Mouse (Mus musculus) small intestine, adult 2 months (tissue): Measurements from ENCODE around the gene Etnk2.

ENCODE experiments used
- CTCF ChIP-seq: fragments of 200-500 bp; IDR thresholded peaks from 2 replicates; pipeline ENCODE4 v1.5.1; 2012; ENCODE audit warnings: low read depth, mild to moderate bottlenecking, control low read depth, inconsistent platforms, low read length, moderate library complexity, mixed read lengths; ENCODE audit not compliant: insufficient replicate concordance, insufficient read length; ENCODE audit errors: extremely low read depth
- POLR2A ChIP-seq: fragments of 200-500 bp; IDR thresholded peaks from 2 replicates; pipeline ENCODE4 v1.6.1; 2012; ENCODE audit warnings: low read depth, mild to moderate bottlenecking, control low read depth, inconsistent platforms, low read length, moderate library complexity

DNA sequence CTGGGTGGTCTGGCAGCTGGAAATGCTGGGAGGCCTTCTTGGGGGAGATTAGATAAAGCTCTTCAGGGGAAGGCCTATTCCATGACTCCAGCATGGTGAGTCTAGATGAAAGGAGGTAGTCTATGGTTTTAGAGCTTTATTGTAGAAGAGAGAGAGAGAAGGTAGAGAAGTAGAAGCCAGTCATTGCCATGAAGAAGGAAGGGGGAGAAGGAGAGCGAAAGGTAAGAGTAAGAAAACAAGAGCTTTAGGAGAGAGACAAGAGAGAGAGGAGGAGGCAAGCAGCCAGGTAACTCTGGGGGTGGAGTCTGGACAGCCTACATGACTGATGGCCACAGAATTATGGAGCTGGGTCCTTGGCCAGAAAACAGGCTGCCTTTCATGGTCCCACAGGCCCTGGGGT, 13.2 kb upstream of the Etnk2 start, which contains the start of gene Ren1:
- TF ChIP-seq POLR2A (no peak), CTCF (no peak)
